8 mouse cellular contexts compared by ENCODE assay signal in genomic region chr3:96440578-96440977, GRCm38 (mm10). TPM values are rescaled to one million over a fixed set of nuclear protein-coding genes. Genes with fewer than 3 reads are reported as not detected.
DNase-seq lines count a peak whose midpoint lies in the region; ATAC-seq and TF ChIP-seq lines count a peak whose summit lies in the region.

No protein-coding gene starts in this region.

- TF ChIP-seq CTCF in G1E (IDR thresholded peaks at IDR 0.05; ENCODE audit: low read depth, low read length) = peak; percentile 87

- H3K9me3 ChIP-seq in G1E (replicated peaks) = no peaks in the 10 kb centered on the region
- no peaks in the 10 kb centered on the region for H3K9me3 ChIP-seq in forebrain, embryonic 13.5 days (replicated peaks)
- H3K9me3 ChIP-seq in hindbrain, embryonic 10.5 days = no peaks in the 10 kb centered on the region
- H3K9me3 ChIP-seq in lung, embryonic 15.5 days = no peaks in the 10 kb centered on the region

- H3K4me1 ChIP-seq in G1E (ENCODE audit: insufficient read depth, low read depth, low read length) = peaks cover 5% of the 10 kb centered on the region; the same call in 1 of the 2 replicates
- H3K4me1 ChIP-seq in forebrain, embryonic 13.5 days = 0 out of 2 replicates have a peak, but pooled peaks cover 4% of the 10 kb centered on the region
- peaks cover 19% of the 10 kb centered on the region for H3K4me1 ChIP-seq in hindbrain, embryonic 10.5 days (replicated peaks)
- peaks cover 8% of the 10 kb centered on the region; the same call in 1 of the 2 replicates for H3K4me1 ChIP-seq in lung, embryonic 15.5 days

- H3K9ac ChIP-seq in forebrain, embryonic 13.5 days = peak overlapping the region; percentile 66
- H3K9ac ChIP-seq in lung, embryonic 15.5 days = 0 out of 2 replicates have a peak overlapping the region, but pooled peaks have one; percentile 16

- peaks cover 26% of the 10 kb centered on the region for H3K27me3 ChIP-seq in G1E (ENCODE audit: insufficient read depth, low read length)
- peaks cover 94% of the 10 kb centered on the region for H3K27me3 ChIP-seq in forebrain, embryonic 13.5 days
- H3K27me3 ChIP-seq in hindbrain, embryonic 10.5 days (ENCODE audit: insufficient read depth, poor library complexity, severe bottlenecking) = peaks cover 100% of the 10 kb centered on the region
- H3K27me3 ChIP-seq in lung, embryonic 15.5 days = peaks cover 87% of the 10 kb centered on the region

- no peak overlapping the region for H3K27ac ChIP-seq in forebrain, embryonic 13.5 days
- peak overlapping the region; percentile 81 for H3K27ac ChIP-seq in hindbrain, embryonic 10.5 days
- no peak overlapping the region for H3K27ac ChIP-seq in lung, embryonic 15.5 days

- H3K36me3 ChIP-seq in G1E (replicated peaks) = no peaks in the 10 kb centered on the region
- H3K36me3 ChIP-seq in forebrain, embryonic 13.5 days (ENCODE audit: poor library complexity, severe bottlenecking) = no peaks in the 10 kb centered on the region
- H3K36me3 ChIP-seq in hindbrain, embryonic 10.5 days = no peaks in the 10 kb centered on the region
- H3K36me3 ChIP-seq in lung, embryonic 15.5 days = no peaks in the 10 kb centered on the region

- H3K4me3 ChIP-seq in G1E (ENCODE audit: low read depth, low read length) = no peak overlapping the region; the same call in 1 of the 2 replicates
- peak overlapping the region; percentile 42 for H3K4me3 ChIP-seq in forebrain, embryonic 13.5 days
- H3K4me3 ChIP-seq in hindbrain, embryonic 10.5 days = peak overlapping the region; percentile 54
- peak overlapping the region; percentile 23 for H3K4me3 ChIP-seq in lung, embryonic 15.5 days

- DNase-seq in G1E (ENCODE audit: low spot score) = no peak
- peak; percentile 82 for DNase-seq in c-Kit-positive CD71-positive TER-119-positive erythroid progenitor cells, embryonic 14.5 days (ENCODE audit: low spot score)
- DNase-seq in hindbrain, embryonic 10.5 days (ENCODE audit: low spot score) = peak; percentile 81
- DNase-seq in layer of hippocampus, adult 9-10 months (ENCODE audit: low spot score) = peak; percentile 68
- peak; percentile 38 for DNase-seq in ovary, postnatal 36 days (ENCODE audit: low spot score)
- DNase-seq in thymus, postnatal 25 days = peak; percentile 60

- 2% methylated on average over 13 of the region's 13 CpGs for WGBS in forebrain, embryonic 13.5 days
- WGBS in hindbrain, embryonic 10.5 days = 0% methylated on average over 13 of the region's 13 CpGs
- under 1% methylated on average over 13 of the region's 13 CpGs for WGBS in lung, embryonic 15.5 days

- peak overlapping the region; percentile 68 for H3K4me2 ChIP-seq in forebrain, embryonic 13.5 days
- H3K4me2 ChIP-seq in lung, embryonic 15.5 days = peak overlapping the region; percentile 50

- ATAC-seq in G1E (ENCODE audit: extremely low read depth, insufficient number of reproducible peaks, low FRiP score, poor library complexity, severe bottlenecking) = no peak
- ATAC-seq in forebrain, embryonic 13.5 days = no peak
- ATAC-seq in lung, embryonic 15.5 days (ENCODE audit: borderline replicate concordance, extremely low read depth, low FRiP score, low TSS enrichment) = no peak

RNA-seq across cellular contexts. Expression of gene BC107364, which starts 11.5 kb away (rescaled TPM):
- not detected in 2 replicates for total RNA-seq in G1E (2014; fragmentation: Nextera tagmentation)
- 0.27 TPM in 1 of 2 replicates, not detected in the other for total RNA-seq in G1E (2017)
- polyA plus RNA-seq in G1E (2012) = not detected in 2 replicates
- not detected in 2 replicates for polyA plus RNA-seq in forebrain, embryonic 13.5 days (2015; fragmentation: Nextera tagmentation; extraction: Ambion mirVana)
- polyA plus RNA-seq in hindbrain, embryonic 10.5 days (2016; fragmentation: Nextera tagmentation; extraction: Ambion mirVana) = 0.25 TPM in 1 of 2 replicates, not detected in the other
- 0.14 TPM in 1 of 2 replicates, not detected in the other for polyA plus RNA-seq in lung, embryonic 15.5 days (2015; fragmentation: Nextera tagmentation; extraction: Ambion mirVana)
